Mouse (Mus musculus) lung, postnatal 14 days (tissue): ENCODE data around the gene Ugt2b5.
"Not testable (repeated sequence)": the region's sequence is repeated elsewhere in the genome, so short reads cannot be mapped to it uniquely, and the experiment has no call there.

Source experiments
- DNase-seq: peaks from one replicate; pipeline ENCODE4 v3.0.0; 2021

The Ugt2b5 gene

DNA sequence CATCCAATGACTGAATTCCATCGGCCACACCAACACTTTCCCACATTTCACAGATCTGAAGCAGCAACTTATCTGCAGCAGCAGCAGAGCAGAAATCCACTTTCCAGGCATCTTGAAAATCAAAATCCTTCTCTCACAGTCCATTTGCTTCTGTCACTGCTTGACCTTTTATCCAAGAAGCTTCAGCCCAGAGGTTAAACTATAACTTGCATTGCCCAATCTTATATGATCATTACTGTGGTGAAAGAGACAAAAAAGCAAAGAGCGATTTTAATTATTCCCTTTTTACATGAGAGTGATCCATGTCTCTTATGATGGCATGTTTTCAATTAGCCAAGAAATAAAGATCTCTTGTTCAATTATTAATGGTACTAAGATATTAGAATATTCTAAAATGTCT, at the start of gene Ugt2b5:
TSS of gene Ugt2b5 (minus strand) at position 123 of the 400 bp plus-strand sequence.
- DNase-seq = not testable (repeated sequence)

DNA sequence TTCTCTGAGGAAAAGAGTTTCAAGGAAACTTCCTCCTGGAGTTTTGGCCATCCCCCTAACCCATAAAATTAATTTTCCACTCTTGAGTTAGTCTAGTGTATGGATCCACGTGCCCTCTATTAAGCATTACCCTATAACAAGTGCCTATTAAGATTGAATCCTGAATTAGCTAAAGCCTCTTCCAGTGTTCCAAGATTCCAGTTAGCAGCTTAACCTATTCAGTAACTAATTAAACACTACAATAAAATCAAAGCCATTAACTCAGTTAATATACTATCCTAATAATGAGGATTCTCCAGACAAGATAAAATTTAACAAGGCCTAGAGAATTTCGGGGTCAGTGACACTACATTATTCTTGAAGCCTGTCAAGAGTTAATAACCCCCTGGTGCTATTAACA, 35.7 kb upstream of the Ugt2b5 start:
- not testable (repeated sequence) for DNase-seq

DNA sequence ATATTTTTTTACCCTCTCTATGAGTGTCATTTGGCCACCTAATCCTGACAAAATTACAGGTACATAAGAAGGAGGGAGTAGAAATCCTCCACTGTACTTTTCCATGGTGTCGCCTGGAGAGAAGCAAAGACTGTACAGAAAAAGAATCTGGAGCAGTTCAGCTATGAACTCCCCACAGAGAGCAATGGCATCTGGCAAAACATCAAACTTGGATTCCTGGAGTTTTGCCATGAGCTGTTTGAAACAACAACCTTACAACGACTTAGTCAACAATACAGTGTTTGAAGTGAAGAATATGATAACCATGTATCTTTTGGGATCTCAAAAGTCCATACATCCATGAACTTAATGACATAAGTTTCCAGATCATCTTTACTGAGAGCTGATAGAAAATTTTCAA, 34.6 kb upstream of the Ugt2b5 start:
- DNase-seq = no peak

DNA sequence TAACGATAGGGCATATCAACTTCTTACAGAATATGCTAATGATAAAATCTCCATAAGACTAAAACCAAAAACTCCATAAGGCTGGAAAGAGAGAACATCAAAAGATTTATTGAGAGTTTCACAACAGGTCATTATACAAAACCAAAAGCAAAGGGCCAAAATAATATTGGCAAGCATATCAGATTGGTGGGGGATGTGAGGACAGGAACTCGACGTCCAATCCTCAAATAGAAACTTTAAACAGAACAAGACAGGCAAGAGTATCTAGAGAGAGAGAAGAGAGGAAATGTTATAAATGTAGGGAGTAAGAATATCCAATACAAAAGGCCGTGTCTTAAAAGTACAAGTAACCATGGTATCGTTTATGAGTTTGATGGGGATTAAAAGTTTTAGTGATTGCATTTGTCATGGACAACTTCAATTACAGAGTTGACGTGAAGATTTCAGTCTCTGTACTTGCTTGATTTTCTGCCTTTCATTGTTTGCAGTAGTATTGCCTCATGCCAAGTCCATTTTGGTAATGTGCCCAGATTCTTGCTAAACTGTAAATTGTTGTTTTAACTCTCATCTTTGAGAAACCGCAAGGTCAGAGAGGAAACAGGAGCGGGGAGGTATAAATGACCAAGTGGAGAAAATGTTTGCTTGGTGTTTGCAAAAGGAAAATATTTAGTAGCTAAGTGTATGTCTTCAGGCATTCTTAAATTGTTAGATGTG, 7.8 kb upstream of the Ugt2b5 start:
- DNase-seq = peak; percentile 31

DNA sequence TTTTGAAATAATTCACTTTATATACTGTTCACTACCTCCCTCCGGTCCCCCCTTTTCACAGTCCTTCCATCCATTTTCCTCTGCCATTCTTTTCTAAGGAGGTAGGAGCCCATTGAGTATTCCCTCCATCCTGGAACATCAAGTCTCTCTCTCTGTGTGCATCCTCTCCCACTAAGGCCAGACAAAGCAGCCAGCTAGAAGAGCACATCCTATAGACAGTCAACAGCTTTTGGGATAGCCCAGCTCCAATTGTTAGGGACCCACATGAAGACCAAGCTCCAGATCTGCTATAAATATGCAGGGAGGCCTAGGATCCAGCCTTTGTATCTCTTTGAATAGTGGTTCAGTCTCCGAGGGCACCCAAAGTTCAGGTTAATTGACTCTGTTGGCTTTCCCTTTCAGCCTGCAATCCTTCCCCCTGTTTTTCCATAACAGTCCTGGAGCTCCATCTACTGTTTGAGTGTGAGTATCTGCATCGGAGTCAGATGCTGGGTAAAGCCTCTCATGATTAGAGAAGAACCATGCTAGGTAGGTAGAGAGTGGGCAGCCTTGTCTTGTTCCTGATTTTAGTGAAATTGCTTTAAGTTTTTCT, 2.8 kb upstream of the Ugt2b5 start:
- peak; percentile 21 for DNase-seq

DNA sequence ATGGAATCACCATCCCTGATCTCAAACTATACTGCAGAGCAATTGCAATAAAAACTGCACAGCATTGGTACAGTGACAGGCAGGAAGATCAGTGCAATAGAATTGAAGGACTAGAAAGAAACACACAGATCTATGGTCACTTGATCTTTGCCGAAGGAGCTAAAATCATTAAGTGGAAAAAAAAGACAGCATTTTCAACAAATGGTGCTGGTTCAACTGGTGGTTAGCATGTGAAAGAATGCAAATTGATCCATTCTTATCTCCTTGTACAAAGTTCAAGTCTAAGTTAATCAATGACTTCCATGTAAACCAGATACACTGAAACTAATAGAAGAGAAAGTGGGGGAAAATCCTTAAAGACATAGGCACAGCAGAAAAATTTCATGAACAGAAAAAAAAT, 36.4 kb downstream of the Ugt2b5 start:
- not testable (repeated sequence) for DNase-seq

DNA sequence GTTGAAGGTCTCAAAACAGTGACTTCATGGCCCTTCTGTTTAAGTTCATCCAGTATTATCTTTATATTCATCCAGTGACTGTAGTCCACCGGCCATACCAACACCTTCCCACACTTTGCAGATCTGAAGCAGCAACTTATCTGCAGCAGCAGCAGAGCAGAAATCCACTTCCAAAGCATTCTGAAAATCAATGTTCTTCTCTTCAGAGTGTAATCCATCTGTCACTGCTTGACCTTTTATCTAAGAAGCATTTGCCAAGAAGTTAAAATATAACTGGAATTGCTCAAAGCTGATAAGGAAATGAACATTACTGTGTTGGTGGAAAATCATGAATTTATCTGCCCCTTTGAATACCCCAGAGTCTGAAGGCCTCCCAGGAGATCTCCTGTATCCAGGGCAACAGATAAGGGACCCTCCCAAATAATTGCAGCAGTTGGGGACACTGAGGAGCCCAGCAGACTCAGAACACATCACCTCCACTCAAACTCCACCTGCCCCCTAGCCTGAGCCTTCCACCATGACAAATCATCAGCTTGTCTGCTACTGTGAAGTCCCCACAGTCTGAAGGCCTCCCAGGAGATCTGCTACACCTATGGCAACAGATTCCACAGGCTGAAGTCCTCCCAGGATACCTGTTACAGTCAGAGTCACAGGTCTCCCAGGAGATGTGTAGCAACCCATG, 47.6 kb downstream of the Ugt2b5 start, which contains the start of gene Ugt2b36:
TSS of gene Ugt2b36 (minus strand) at position 210 of the 682 bp plus-strand sequence.
- DNase-seq = no peak

DNA sequence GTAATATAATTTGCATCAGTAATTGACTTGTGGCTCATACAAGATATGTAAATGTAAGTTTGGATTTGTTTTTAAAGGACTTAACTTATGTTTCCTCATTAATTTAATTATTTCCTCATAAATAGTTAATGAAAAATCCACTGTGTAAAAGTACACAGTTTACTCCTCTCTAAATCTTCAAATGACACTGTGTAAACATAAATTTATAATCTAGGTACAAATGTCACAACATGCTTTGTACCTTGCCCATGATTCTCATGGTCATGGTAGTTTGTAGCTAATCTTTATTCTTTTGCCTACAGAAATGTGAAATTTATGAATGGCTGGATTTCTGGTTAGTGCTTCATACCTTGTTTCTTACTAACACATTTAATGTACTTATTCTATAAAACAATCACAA, 49.0 kb downstream of the Ugt2b5 start:
- no peak for DNase-seq

DNA sequence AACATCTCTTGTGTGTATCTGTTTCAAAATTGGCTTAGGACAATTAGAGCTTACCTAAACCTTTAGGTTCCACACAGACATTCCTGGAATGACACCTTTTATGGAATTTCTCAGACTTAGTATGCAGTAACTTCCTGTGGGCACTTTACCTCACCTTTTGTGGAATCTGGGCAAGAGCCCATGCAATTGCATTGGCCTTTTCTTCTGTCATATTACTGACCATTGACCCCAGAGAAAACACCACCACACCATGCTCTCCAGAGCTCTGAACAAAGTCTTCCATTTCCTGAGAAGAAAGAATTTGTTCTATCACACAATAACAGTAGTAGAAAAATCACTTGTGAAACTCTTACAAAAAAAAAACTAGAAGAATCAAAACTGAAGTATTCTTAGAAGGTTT, 50.9 kb downstream of the Ugt2b5 start:
- no peak for DNase-seq

DNA sequence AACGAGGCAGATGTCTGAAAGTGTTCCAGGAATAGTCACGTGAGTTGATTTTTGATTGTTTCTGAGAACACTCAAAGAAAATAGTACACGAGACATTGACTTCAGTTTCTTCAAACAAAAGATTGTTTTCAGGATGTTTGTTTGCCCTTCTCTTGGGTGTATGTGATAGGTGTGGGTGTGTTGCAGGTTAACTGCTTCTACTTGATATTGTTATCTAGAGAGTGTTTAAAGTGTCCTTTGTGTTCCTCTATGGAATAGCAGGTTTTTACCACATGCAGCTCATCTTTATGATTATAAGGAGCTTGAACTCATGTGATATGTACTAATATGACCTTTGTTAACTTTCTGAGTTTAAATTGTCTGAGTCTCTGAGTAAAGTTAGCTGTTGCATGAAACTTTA, 53.8 kb downstream of the Ugt2b5 start:
- DNase-seq = no peak
